Mouse (Mus musculus): ENCODE measurements around the gene Arhgef2. TPM values are rescaled to one million over a fixed set of nuclear protein-coding genes. Genes with fewer than 3 reads are reported as not detected.
"Not testable (repeated sequence)": the region's sequence is repeated elsewhere in the genome, so short reads cannot be mapped to it uniquely, and the experiment has no call there.

Arhgef2 gene
- polyA plus RNA-seq, 1 experiment from 2014 or later = 91.6 TPM

- Histone ChIP-seq H3K4me1 (peaks cover 35% of the 10 kb centered on the region), H3K9ac (no peak overlapping the region), H3K4me3 (no peak overlapping the region), H3K27me3 (no peaks in the 10 kb centered on the region), H3K4me2 (no peak overlapping the region), H3K27ac (peak overlapping the region; percentile 76; the same call in 1 of the 2 replicates), H3K36me3 (peaks cover 30% of the 10 kb centered on the region), H3K9me3 (no peaks in the 10 kb centered on the region)
- 47% methylated on average over 3 of the region's 3 CpGs for WGBS
- ATAC-seq (ENCODE audit: insufficient number of reproducible peaks, insufficient read depth, low FRiP score, low TSS enrichment, low read depth) = no peak
These were observed 14.7 kb upstream of the Arhgef2 start for GRCm38 (mm10) chr3:88591044-88591443.

DNA sequence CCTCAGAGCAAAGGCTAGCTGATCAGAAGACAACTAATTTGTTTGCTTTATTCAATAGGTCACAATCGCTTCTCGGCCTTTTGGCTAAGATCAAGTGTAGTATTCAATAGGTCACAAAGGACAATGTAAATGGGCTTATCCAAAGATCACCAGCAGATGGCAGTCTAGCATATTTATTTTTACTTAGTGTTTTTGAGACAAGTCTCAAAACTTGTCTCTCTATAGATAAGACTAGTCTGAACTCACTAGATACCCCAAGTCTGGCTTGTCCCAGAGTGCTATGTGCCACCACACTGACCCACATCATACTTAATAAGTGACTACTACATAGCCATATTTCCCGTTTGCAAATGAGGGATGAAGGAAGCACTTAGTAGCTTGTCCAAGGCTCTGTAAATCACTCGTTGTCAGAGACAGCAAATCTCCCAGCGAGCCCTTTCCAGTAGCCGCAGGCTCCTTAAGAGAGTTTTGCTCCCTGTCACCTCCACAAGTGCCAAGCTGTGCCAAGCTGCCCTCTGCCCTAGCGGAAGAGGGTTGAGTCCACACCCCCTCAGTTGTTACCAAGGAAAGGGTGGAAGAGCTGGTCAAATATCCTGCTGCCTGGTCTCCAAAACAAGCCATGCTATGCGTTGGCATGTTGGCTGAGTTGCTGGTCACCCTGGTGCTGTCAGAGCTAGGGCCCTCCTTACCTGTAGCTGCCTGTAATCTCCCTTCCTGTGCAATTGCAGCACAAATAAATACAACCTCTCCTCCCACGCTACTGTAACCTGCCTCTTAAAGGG is 13.6 kb upstream of the Arhgef2 start:
- Histone ChIP-seq H3K9me3 (no peaks in the 10 kb centered on the region), H3K9ac (0 out of 2 replicates have a peak overlapping the region, but pooled peaks have one; percentile 7), H3K4me1 (peaks cover 35% of the 10 kb centered on the region), H3K4me2 (no peak overlapping the region), H3K4me3 (no peak overlapping the region), H3K27me3 (no peaks in the 10 kb centered on the region), H3K36me3 (peaks cover 19% of the 10 kb centered on the region), H3K27ac (0 out of 2 replicates have a peak overlapping the region, but pooled peaks have one; percentile 1)
- WGBS = 36% methylated on average over 9 of the region's 9 CpGs
- ATAC-seq (ENCODE audit: insufficient number of reproducible peaks, insufficient read depth, low FRiP score, low TSS enrichment, low read depth) = no peak

DNA sequence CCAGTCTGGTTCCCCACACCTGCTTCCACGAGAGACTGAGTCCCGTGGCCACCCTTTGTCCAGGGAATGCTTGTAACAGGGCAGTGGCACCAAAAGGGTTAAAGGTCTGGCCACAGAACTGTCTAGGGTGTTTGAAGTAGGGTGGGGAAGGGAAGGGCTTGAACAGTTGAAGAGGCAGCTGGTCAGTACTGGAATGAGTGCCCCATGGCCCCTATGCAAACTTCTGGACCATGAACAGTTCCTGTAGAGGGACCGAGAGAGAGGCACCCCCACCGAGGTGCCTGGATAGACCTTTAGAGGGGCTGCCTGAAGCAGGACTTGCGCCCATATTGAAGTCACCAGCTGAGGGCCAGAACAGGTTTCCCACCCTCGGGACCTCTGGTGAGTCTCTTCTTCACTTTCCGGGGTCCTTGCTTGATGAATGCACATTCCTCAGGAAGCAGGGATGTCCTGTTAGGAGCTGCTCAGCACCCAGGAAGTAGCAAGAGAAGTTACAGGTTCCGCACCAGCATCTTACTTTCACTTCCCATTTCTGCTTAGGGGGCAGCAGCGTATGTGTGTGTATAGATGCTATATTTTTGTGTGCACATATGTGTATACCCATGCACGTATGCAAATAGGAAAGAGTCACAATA is 12.7 kb upstream of the Arhgef2 start:
- peaks cover 35% of the 10 kb centered on the region for H3K4me1 ChIP-seq
- H3K9ac ChIP-seq = 0 out of 2 replicates have a peak overlapping the region, but pooled peaks have one; percentile 52
- no peak overlapping the region for H3K4me3 ChIP-seq
- WGBS = 73% methylated on average over 10 of the region's 10 CpGs
- H3K9me3 ChIP-seq = no peaks in the 10 kb centered on the region
- H3K4me2 ChIP-seq = no peak overlapping the region
- H3K27me3 ChIP-seq = no peaks in the 10 kb centered on the region
- no peak for ATAC-seq (ENCODE audit: insufficient number of reproducible peaks, insufficient read depth, low FRiP score, low TSS enrichment, low read depth)
- no peak overlapping the region for H3K27ac ChIP-seq
- H3K36me3 ChIP-seq = peaks cover 9% of the 10 kb centered on the region

DNA sequence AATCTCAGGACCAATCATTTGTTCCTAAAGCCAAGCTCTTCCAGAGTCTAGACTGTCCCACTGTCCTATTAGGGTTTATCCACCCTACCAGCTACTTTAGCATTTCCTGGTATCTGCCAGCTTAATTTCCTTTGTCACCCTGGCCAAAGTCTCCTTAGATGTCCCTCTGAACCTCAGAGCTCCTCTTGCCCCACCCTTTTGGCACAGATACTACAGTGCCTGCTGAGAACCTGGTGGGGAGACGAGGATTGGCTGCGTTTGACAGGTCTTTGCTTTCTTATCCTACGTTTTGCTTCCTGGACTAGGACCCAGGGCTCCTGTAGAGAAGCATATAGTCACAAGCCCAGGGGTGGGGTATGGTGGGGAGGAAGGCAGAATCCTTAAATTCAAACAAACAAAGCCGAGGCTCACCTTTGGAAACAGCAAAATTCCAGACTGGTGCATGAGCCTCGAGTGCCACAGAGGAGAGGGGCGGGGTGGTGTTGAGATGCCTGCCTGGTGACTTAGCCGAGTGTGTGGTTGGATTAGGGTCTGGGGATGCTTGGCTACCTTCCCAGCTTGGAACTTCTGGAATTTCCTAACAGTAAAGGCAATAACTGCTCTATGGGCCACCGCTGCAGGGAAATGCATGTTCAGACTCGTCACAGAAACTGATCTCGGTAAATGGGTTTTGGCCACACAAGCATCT is 11.7 kb upstream of the Arhgef2 start:
- H3K4me2 ChIP-seq = no peak overlapping the region

DNA sequence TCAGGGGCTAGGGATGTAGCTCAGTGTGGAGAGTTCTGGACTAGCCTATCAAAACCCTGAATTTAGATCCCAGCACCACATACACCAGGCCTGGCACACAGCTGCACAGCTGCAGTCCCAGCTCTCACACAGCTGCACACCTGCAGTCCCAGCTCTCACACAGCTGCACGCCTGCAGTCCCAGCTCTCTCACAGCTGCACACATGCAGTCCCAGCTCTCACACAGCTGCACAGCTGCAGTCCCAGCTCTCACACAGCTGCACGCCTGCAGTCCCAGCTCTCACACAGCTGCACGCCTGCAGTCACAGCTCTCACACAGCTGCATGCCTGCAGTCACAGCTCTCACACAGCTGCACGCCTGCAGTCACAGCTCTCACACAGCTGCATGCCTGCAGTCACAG is 9.2 kb upstream of the Arhgef2 start:
- not testable (repeated sequence) for H3K9me3 ChIP-seq; H3K4me2 ChIP-seq; H3K4me3 ChIP-seq; H3K27ac ChIP-seq; H3K9ac ChIP-seq; H3K27me3 ChIP-seq; ATAC-seq (ENCODE audit: insufficient number of reproducible peaks, insufficient read depth, low FRiP score, low TSS enrichment, low read depth); H3K36me3 ChIP-seq
- WGBS = 81% methylated on average over 4 of the region's 4 CpGs
- peaks cover 20% of the 10 kb centered on the region; the same call in 1 of the 2 replicates for H3K4me1 ChIP-seq

More for the DNA sequence above, 11.7 kb upstream of the Arhgef2 start:
- H3K27ac ChIP-seq = peak overlapping the region; percentile 39; the same call in 1 of the 2 replicates
- WGBS = 47% methylated on average over 10 of the region's 10 CpGs
- H3K27me3 ChIP-seq = no peaks in the 10 kb centered on the region
- peaks cover 35% of the 10 kb centered on the region for H3K4me1 ChIP-seq
- no peak overlapping the region for H3K9ac ChIP-seq
- ATAC-seq (ENCODE audit: insufficient number of reproducible peaks, insufficient read depth, low FRiP score, low TSS enrichment, low read depth) = 0 out of 2 replicates have a peak, but pooled peaks have one; percentile 11
- H3K4me3 ChIP-seq = no peak overlapping the region
- no peaks in the 10 kb centered on the region for H3K36me3 ChIP-seq
- H3K9me3 ChIP-seq = no peaks in the 10 kb centered on the region

DNA sequence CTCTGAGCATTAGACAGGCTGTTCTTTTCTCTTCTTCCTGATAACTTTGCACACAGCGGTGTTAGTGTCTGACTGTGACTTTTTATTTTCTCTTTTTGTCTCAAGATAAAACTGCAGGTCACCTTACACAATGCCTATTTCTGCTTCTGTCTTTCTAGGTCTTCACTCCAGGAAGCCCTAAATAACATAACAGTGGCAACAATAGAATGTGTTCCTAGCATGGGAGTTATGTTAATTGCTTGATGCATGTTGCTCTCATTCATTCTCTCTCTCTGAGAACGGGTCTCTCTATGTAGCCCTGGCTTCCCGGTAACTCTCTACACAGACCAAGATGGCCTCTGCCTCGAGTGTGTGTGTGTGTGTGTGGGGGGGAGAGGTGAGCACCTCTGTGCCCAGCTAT is 3.3 kb upstream of the Arhgef2 start:
- no peak overlapping the region for H3K27ac ChIP-seq
- no peaks in the 10 kb centered on the region for H3K27me3 ChIP-seq
- H3K36me3 ChIP-seq = no peaks in the 10 kb centered on the region
- no peak overlapping the region for H3K4me2 ChIP-seq
- no peaks in the 10 kb centered on the region for H3K4me1 ChIP-seq
- no peak overlapping the region for H3K9ac ChIP-seq
- WGBS = 72% methylated on average over 4 of the region's 4 CpGs
- H3K4me3 ChIP-seq = no peak overlapping the region
- no peaks in the 10 kb centered on the region for H3K9me3 ChIP-seq
- no peak for ATAC-seq (ENCODE audit: insufficient number of reproducible peaks, insufficient read depth, low FRiP score, low TSS enrichment, low read depth)

DNA sequence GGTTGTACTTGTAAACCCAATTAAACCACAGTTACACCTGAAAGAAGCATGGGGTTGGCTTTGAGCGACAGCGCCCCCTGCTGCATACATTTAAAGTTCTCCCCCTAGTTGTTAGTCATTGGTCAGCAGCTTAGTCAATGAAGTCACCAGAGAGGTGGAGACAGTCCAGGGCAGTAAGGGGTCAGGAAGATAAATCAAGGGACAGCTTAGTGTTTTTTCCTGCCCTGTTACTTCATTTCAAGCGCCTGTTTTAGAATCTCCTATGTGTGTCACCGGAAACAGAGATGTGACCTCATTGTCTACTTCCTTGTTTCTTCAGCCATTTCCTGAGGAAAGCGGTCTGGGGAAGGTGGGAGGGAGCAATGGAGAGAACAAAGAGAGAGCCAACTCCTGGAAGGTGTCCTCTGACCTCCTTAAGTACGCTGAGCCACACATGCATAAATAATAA is 2.0 kb upstream of the Arhgef2 start:
- H3K9me3 ChIP-seq = no peaks in the 10 kb centered on the region
- no peak overlapping the region for H3K4me2 ChIP-seq
- no peaks in the 10 kb centered on the region for H3K27me3 ChIP-seq
- no peak overlapping the region for H3K9ac ChIP-seq
- H3K27ac ChIP-seq = no peak overlapping the region
- peaks cover 7% of the 10 kb centered on the region for H3K4me1 ChIP-seq
- H3K36me3 ChIP-seq = no peaks in the 10 kb centered on the region
- no peak overlapping the region for H3K4me3 ChIP-seq
- ATAC-seq (ENCODE audit: insufficient number of reproducible peaks, insufficient read depth, low FRiP score, low TSS enrichment, low read depth) = no peak
- WGBS = 27% methylated on average over 6 of the region's 6 CpGs

GRCm38 (mm10) chr3:88604863-88605262 is 903 bp upstream of the Arhgef2 start:
- Histone ChIP-seq H3K4me3 (no peak overlapping the region), H3K27me3 (no peaks in the 10 kb centered on the region), H3K9me3 (no peaks in the 10 kb centered on the region), H3K4me2 (no peak overlapping the region), H3K36me3 (no peaks in the 10 kb centered on the region), H3K4me1 (peaks cover 7% of the 10 kb centered on the region), H3K27ac (no peak overlapping the region), H3K9ac (no peak overlapping the region)
- 87% methylated on average over 7 of the region's 7 CpGs for WGBS
- ATAC-seq (ENCODE audit: insufficient number of reproducible peaks, insufficient read depth, low FRiP score, low TSS enrichment, low read depth) = no peak

GRCm38 (mm10) chr3:88607065-88607757 is 1.4 kb downstream of the Arhgef2 start:
- H3K36me3 ChIP-seq = no peaks in the 10 kb centered on the region
- peak overlapping the region; percentile 32 for H3K4me3 ChIP-seq
- peak overlapping the region; percentile 66 for H3K4me2 ChIP-seq
- no peaks in the 10 kb centered on the region for H3K27me3 ChIP-seq
- WGBS = 1% methylated on average over 20 of the region's 20 CpGs
- no peaks in the 10 kb centered on the region for H3K9me3 ChIP-seq
- H3K9ac ChIP-seq = peak overlapping the region; percentile 67
- peaks cover 7% of the 10 kb centered on the region for H3K4me1 ChIP-seq
- peak; percentile 72; the same call in 1 of the 2 replicates for ATAC-seq (ENCODE audit: insufficient number of reproducible peaks, insufficient read depth, low FRiP score, low TSS enrichment, low read depth)
- H3K27ac ChIP-seq = no peak overlapping the region

DNA sequence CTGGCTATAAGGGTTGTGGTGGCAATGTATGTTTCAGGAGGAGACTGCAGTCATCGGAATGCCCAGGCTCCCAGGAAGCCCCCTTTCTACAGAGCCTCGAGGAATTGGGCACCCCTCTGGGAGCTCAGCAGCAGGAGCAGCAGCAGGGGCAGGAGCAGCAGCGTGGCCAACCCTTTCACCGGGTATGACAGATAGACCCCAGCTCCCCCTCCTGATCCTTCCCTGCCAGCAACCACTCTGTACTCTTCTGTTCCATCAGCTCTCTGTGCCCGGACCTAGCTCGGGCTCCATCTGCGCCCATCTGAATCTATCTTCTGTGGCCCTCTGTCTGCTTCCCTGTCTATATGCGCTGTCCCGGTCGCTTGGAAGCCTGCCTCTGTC is 2.0 kb downstream of the Arhgef2 start:
- ATAC-seq (ENCODE audit: insufficient number of reproducible peaks, insufficient read depth, low FRiP score, low TSS enrichment, low read depth) = 0 out of 2 replicates have a peak, but pooled peaks have one; percentile 12

DNA sequence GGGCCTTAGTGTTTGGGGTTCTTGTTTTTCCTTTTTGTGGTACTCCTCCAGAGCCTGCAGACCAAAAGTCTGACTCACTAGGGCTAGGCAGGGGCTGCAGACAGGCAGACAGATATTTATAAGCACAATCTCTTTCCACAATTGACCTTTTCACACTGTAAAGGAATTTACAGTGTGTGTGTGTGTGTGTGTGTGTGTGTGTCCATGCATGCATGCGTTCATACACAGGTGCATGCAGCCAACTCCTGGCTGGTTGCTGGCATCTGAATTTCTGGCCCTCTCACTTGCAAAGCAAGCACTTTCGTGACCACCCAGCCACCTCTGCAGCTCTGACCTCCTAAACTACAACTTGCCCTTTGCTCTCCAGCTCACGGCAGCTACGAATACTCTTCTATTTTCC is 3.3 kb downstream of the Arhgef2 start:
- Histone ChIP-seq H3K27ac (no peak overlapping the region), H3K9me3 (no peaks in the 10 kb centered on the region), H3K36me3 (no peaks in the 10 kb centered on the region), H3K27me3 (no peaks in the 10 kb centered on the region), H3K4me3 (no peak overlapping the region), H3K9ac (no peak overlapping the region), H3K4me1 (peaks cover 7% of the 10 kb centered on the region), H3K4me2 (no peak overlapping the region)
- no peak for ATAC-seq (ENCODE audit: insufficient number of reproducible peaks, insufficient read depth, low FRiP score, low TSS enrichment, low read depth)
- 67% methylated on average over 4 of the region's 4 CpGs for WGBS

More for the DNA sequence above, 2.0 kb downstream of the Arhgef2 start:
- Histone ChIP-seq H3K9ac (peak overlapping the region; percentile 67), H3K4me2 (peak overlapping the region; percentile 66), H3K4me1 (peaks cover 7% of the 10 kb centered on the region), H3K9me3 (no peaks in the 10 kb centered on the region), H3K4me3 (peak overlapping the region; percentile 32), H3K27ac (no peak overlapping the region), H3K27me3 (no peaks in the 10 kb centered on the region), H3K36me3 (no peaks in the 10 kb centered on the region)
- WGBS = 19% methylated on average over 10 of the region's 10 CpGs
